Mouse (Mus musculus): ENCODE data around the gene Slc30a3. TPM values are rescaled to one million over a fixed set of nuclear protein-coding genes. Genes with fewer than 3 reads are reported as not detected.

Gene Slc30a3
- polyA plus RNA-seq, 1 experiment = not detected

Other genes with a start within 250 kb of the Slc30a3 start
- gene Tmem214, start 240.2 kb downstream of the Slc30a3 start, polyA plus RNA-seq (2012; rRNA removed) = 85.7 and 86.6 TPM in 2 replicates
- 19.2 and 20.8 TPM in 2 replicates for gene Agbl5, start 219.5 kb downstream of the Slc30a3 start, polyA plus RNA-seq (2012; rRNA removed)
- gene Ost4, start 200.4 kb downstream of the Slc30a3 start, polyA plus RNA-seq (2012; rRNA removed) = 218 and 230 TPM in 2 replicates
- gene Emilin1, start 194.8 kb downstream of the Slc30a3 start, polyA plus RNA-seq (2012; rRNA removed) = 89.9 and 107 TPM in 2 replicates
- gene Khk, start 186.8 kb downstream of the Slc30a3 start, polyA plus RNA-seq (2012; rRNA removed) = 39.0 and 46.6 TPM in 2 replicates
- 2.7 and 5.7 TPM in 2 replicates for gene Cgref1, start 162.6 kb downstream of the Slc30a3 start, polyA plus RNA-seq (2012; rRNA removed)
- 196 and 253 TPM in 2 replicates for gene Preb, start 147.9 kb downstream of the Slc30a3 start, polyA plus RNA-seq (2012; rRNA removed)
- 0.95 and 1.2 TPM in 2 replicates for gene Tcf23, start 139.6 kb downstream of the Slc30a3 start, polyA plus RNA-seq (2012; rRNA removed)
- gene Atraid, start 59.9 kb downstream of the Slc30a3 start, polyA plus RNA-seq (2012; rRNA removed) = 113 and 122 TPM in 2 replicates
- 16.3 and 19.1 TPM in 2 replicates for gene Slc5a6, start 59.3 kb downstream of the Slc30a3 start, polyA plus RNA-seq (2012; rRNA removed)
- gene Cad, start 53.5 kb downstream of the Slc30a3 start, polyA plus RNA-seq (2012; rRNA removed) = 27.6 and 28.6 TPM in 2 replicates
- not detected in 2 replicates for gene Dnajc5g, start 2.0 kb downstream of the Slc30a3 start, polyA plus RNA-seq (2012; rRNA removed)
- 3.8 and 14.9 TPM in 2 replicates for gene Trim54, start 8.5 kb upstream of the Slc30a3 start, polyA plus RNA-seq (2012; rRNA removed)
- gene Ucn, start 30.6 kb upstream of the Slc30a3 start, polyA plus RNA-seq (2012; rRNA removed) = not detected in 2 replicates
- 86.4 and 93.4 TPM in 2 replicates for gene Mpv17, start 46.0 kb upstream of the Slc30a3 start, polyA plus RNA-seq (2012; rRNA removed)
- gene Gm29609, start 71.7 kb upstream of the Slc30a3 start, polyA plus RNA-seq (2012; rRNA removed) = 2.2 and 2.7 TPM in 2 replicates
- 39.2 and 59.2 TPM in 2 replicates for gene Gtf3c2, start 71.9 kb upstream of the Slc30a3 start, polyA plus RNA-seq (2012; rRNA removed)
- gene Snx17, start 85.0 kb upstream of the Slc30a3 start, polyA plus RNA-seq (2012; rRNA removed) = 80.9 and 97.0 TPM in 2 replicates
- gene Eif2b4, start 85.2 kb upstream of the Slc30a3 start, polyA plus RNA-seq (2012; rRNA removed) = 28.3 and 44.9 TPM in 2 replicates
- 45.2 and 52.4 TPM in 2 replicates for gene Zfp513, start 94.1 kb upstream of the Slc30a3 start, polyA plus RNA-seq (2012; rRNA removed)
- gene Ppm1g, start 112.5 kb upstream of the Slc30a3 start, polyA plus RNA-seq (2012; rRNA removed) = 67.4 and 89.5 TPM in 2 replicates
- 170 and 188 TPM in 2 replicates for gene Nrbp1, start 132.6 kb upstream of the Slc30a3 start, polyA plus RNA-seq (2012; rRNA removed)
- gene Gm9970, start 133.0 kb upstream of the Slc30a3 start, polyA plus RNA-seq (2012; rRNA removed) = 0.36 and 0.70 TPM in 2 replicates
- 71.3 and 75.9 TPM in 2 replicates for gene Krtcap3, start 143.5 kb upstream of the Slc30a3 start, polyA plus RNA-seq (2012; rRNA removed)
- 45.0 and 47.8 TPM in 2 replicates for gene Ift172, start 182.9 kb upstream of the Slc30a3 start, polyA plus RNA-seq (2012; rRNA removed)
- gene Fndc4, start 187.8 kb upstream of the Slc30a3 start, polyA plus RNA-seq (2012; rRNA removed) = 11.7 and 17.8 TPM in 2 replicates
- gene Gckr, start 189.2 kb upstream of the Slc30a3 start, polyA plus RNA-seq (2012; rRNA removed) = 0.05 and 0.11 TPM in 2 replicates

All from lung, adult 2 months (tissue).